Mouse (Mus musculus): ENCODE data around the gene Kncn. TPM values are rescaled to one million over a fixed set of nuclear protein-coding genes. Genes with fewer than 3 reads are reported as not detected.

The Kncn gene
- polyA plus RNA-seq, 1 experiment from 2014 or later: not detected

GRCm38 (mm10) chr4:115863880-115864279 is 20.3 kb upstream of the Kncn start:
- Histone ChIP-seq H3K4me3 (ENCODE audit: low read length) (no peak overlapping the region), H3K4me1 (ENCODE audit: control insufficient read depth, insufficient read depth, low read length) (no peaks in the 10 kb centered on the region), H3K9ac (ENCODE audit: low read depth, low read length) (no peak overlapping the region), H3K9me3 (ENCODE audit: control insufficient read depth, low read length) (no peaks in the 10 kb centered on the region), H3K27ac (ENCODE audit: low read depth, low read length) (no peak overlapping the region), H3K27me3 (ENCODE audit: control insufficient read depth, insufficient read depth, low read length) (no peaks in the 10 kb centered on the region), H3K36me3 (ENCODE audit: control insufficient read depth, insufficient read depth, low read length) (0 out of 2 replicates have a peak, but pooled peaks cover 7% of the 10 kb centered on the region), H3K4me2 (replicated peaks; ENCODE audit: low read depth, low read length) (no peak overlapping the region)
- 18% methylated on average over 10 of the region's 10 CpGs for WGBS
- ATAC-seq (ENCODE audit: low FRiP score, low TSS enrichment): peak; percentile 63; the same call in 1 of the 2 replicates

- H3K9ac ChIP-seq (ENCODE audit: low read depth, low read length): no peak overlapping the region
- ATAC-seq (ENCODE audit: low FRiP score, low TSS enrichment): no peak
- no peak overlapping the region for H3K4me2 ChIP-seq (replicated peaks; ENCODE audit: low read depth, low read length)
- peaks cover 7% of the 10 kb centered on the region for H3K36me3 ChIP-seq (ENCODE audit: control insufficient read depth, insufficient read depth, low read length)
- no peak overlapping the region for H3K4me3 ChIP-seq (ENCODE audit: low read length)
- H3K27ac ChIP-seq (ENCODE audit: low read depth, low read length): no peak overlapping the region
- H3K27me3 ChIP-seq (ENCODE audit: control insufficient read depth, insufficient read depth, low read length): no peaks in the 10 kb centered on the region
- H3K9me3 ChIP-seq (ENCODE audit: control insufficient read depth, low read length): no peaks in the 10 kb centered on the region
- WGBS: 23% methylated on average over 16 of the region's 16 CpGs
- no peaks in the 10 kb centered on the region; the same call in 1 of the 2 replicates for H3K4me1 ChIP-seq (ENCODE audit: control insufficient read depth, insufficient read depth, low read length)
These were observed 14.5 kb upstream of the Kncn start for GRCm38 (mm10) chr4:115869512-115870210.

- 76% methylated on average over 3 of the region's 3 CpGs for WGBS
- Histone ChIP-seq H3K27ac (ENCODE audit: low read depth, low read length) (no peak overlapping the region), H3K4me3 (ENCODE audit: low read length) (no peak overlapping the region), H3K27me3 (ENCODE audit: control insufficient read depth, insufficient read depth, low read length) (no peaks in the 10 kb centered on the region), H3K4me1 (ENCODE audit: control insufficient read depth, insufficient read depth, low read length) (peaks cover 6% of the 10 kb centered on the region), H3K4me2 (replicated peaks; ENCODE audit: low read depth, low read length) (no peak overlapping the region), H3K36me3 (ENCODE audit: control insufficient read depth, insufficient read depth, low read length) (peaks cover 7% of the 10 kb centered on the region), H3K9me3 (ENCODE audit: control insufficient read depth, low read length) (no peaks in the 10 kb centered on the region), H3K9ac (ENCODE audit: low read depth, low read length) (no peak overlapping the region)
- ATAC-seq (ENCODE audit: low FRiP score, low TSS enrichment): no peak
These were observed 11.0 kb upstream of the Kncn start for GRCm38 (mm10) chr4:115873231-115873630.

- Histone ChIP-seq H3K4me2 (replicated peaks; ENCODE audit: low read depth, low read length) (peak overlapping the region; percentile 6; the same call in 1 of the 2 replicates), H3K4me3 (ENCODE audit: low read length) (no peak overlapping the region), H3K9ac (ENCODE audit: low read depth, low read length) (no peak overlapping the region), H3K4me1 (ENCODE audit: control insufficient read depth, insufficient read depth, low read length) (peaks cover 9% of the 10 kb centered on the region), H3K27ac (ENCODE audit: low read depth, low read length) (no peak overlapping the region), H3K36me3 (ENCODE audit: control insufficient read depth, insufficient read depth, low read length) (peaks cover 6% of the 10 kb centered on the region; the same call in 1 of the 2 replicates), H3K9me3 (ENCODE audit: control insufficient read depth, low read length) (no peaks in the 10 kb centered on the region), H3K27me3 (ENCODE audit: control insufficient read depth, insufficient read depth, low read length) (no peaks in the 10 kb centered on the region)
- 4% methylated on average over 11 of the region's 11 CpGs for WGBS
- ATAC-seq (ENCODE audit: low FRiP score, low TSS enrichment): no peak
These were observed 6.0 kb upstream of the Kncn start for GRCm38 (mm10) chr4:115878216-115878678.

- Histone ChIP-seq H3K4me1 (ENCODE audit: control insufficient read depth, insufficient read depth, low read length) (peaks cover 9% of the 10 kb centered on the region), H3K27ac (ENCODE audit: low read depth, low read length) (no peak overlapping the region), H3K36me3 (ENCODE audit: control insufficient read depth, insufficient read depth, low read length) (no peaks in the 10 kb centered on the region; the same call in 1 of the 2 replicates), H3K4me2 (replicated peaks; ENCODE audit: low read depth, low read length) (no peak overlapping the region), H3K9me3 (ENCODE audit: control insufficient read depth, low read length) (no peaks in the 10 kb centered on the region), H3K27me3 (ENCODE audit: control insufficient read depth, insufficient read depth, low read length) (no peaks in the 10 kb centered on the region), H3K9ac (ENCODE audit: low read depth, low read length) (no peak overlapping the region), H3K4me3 (ENCODE audit: low read length) (no peak overlapping the region)
- no peak for ATAC-seq (ENCODE audit: low FRiP score, low TSS enrichment)
- 49% methylated on average over 9 of the region's 9 CpGs for WGBS
These were observed 5.4 kb upstream of the Kncn start for GRCm38 (mm10) chr4:115878828-115879227.

GRCm38 (mm10) chr4:115881183-115881582 is 3.0 kb upstream of the Kncn start:
- H3K9ac ChIP-seq (ENCODE audit: low read depth, low read length): no peak overlapping the region
- no peak for ATAC-seq (ENCODE audit: low FRiP score, low TSS enrichment)
- no peak overlapping the region for H3K4me2 ChIP-seq (replicated peaks; ENCODE audit: low read depth, low read length)
- no peaks in the 10 kb centered on the region for H3K9me3 ChIP-seq (ENCODE audit: control insufficient read depth, low read length)
- no peak overlapping the region for H3K4me3 ChIP-seq (ENCODE audit: low read length)
- H3K27me3 ChIP-seq (ENCODE audit: control insufficient read depth, insufficient read depth, low read length): no peaks in the 10 kb centered on the region
- peaks cover 9% of the 10 kb centered on the region for H3K4me1 ChIP-seq (ENCODE audit: control insufficient read depth, insufficient read depth, low read length)
- no peaks in the 10 kb centered on the region for H3K36me3 ChIP-seq (ENCODE audit: control insufficient read depth, insufficient read depth, low read length)
- H3K27ac ChIP-seq (ENCODE audit: low read depth, low read length): no peak overlapping the region
- 27% methylated on average over 1 of the region's 1 CpGs for WGBS

GRCm38 (mm10) chr4:115882195-115882594 is 2.0 kb upstream of the Kncn start:
- Histone ChIP-seq H3K9ac (ENCODE audit: low read depth, low read length) (no peak overlapping the region), H3K36me3 (ENCODE audit: control insufficient read depth, insufficient read depth, low read length) (no peaks in the 10 kb centered on the region), H3K4me2 (replicated peaks; ENCODE audit: low read depth, low read length) (no peak overlapping the region), H3K27ac (ENCODE audit: low read depth, low read length) (no peak overlapping the region), H3K4me1 (ENCODE audit: control insufficient read depth, insufficient read depth, low read length) (peaks cover 9% of the 10 kb centered on the region), H3K27me3 (ENCODE audit: control insufficient read depth, insufficient read depth, low read length) (no peaks in the 10 kb centered on the region), H3K4me3 (ENCODE audit: low read length) (no peak overlapping the region), H3K9me3 (ENCODE audit: control insufficient read depth, low read length) (no peaks in the 10 kb centered on the region)
- 57% methylated on average over 4 of the region's 4 CpGs for WGBS
- ATAC-seq (ENCODE audit: low FRiP score, low TSS enrichment): no peak

- Histone ChIP-seq H3K4me1 (ENCODE audit: control insufficient read depth, insufficient read depth, low read length) (peaks cover 8% of the 10 kb centered on the region; the same call in 1 of the 2 replicates), H3K27me3 (ENCODE audit: control insufficient read depth, insufficient read depth, low read length) (peaks cover 8% of the 10 kb centered on the region), H3K36me3 (ENCODE audit: control insufficient read depth, insufficient read depth, low read length) (no peaks in the 10 kb centered on the region), H3K27ac (ENCODE audit: low read depth, low read length) (no peak overlapping the region), H3K4me3 (ENCODE audit: low read length) (no peak overlapping the region), H3K4me2 (replicated peaks; ENCODE audit: low read depth, low read length) (no peak overlapping the region), H3K9ac (ENCODE audit: low read depth, low read length) (no peak overlapping the region), H3K9me3 (ENCODE audit: control insufficient read depth, low read length) (no peaks in the 10 kb centered on the region)
- no peak for ATAC-seq (ENCODE audit: low FRiP score, low TSS enrichment)
- WGBS: 73% methylated on average over 3 of the region's 3 CpGs
These were observed 1.6 kb downstream of the Kncn start for GRCm38 (mm10) chr4:115885846-115886245.

GRCm38 (mm10) chr4:115886875-115887274 is 2.7 kb downstream of the Kncn start:
- Histone ChIP-seq H3K4me2 (replicated peaks; ENCODE audit: low read depth, low read length) (no peak overlapping the region), H3K36me3 (ENCODE audit: control insufficient read depth, insufficient read depth, low read length) (no peaks in the 10 kb centered on the region), H3K9me3 (ENCODE audit: control insufficient read depth, low read length) (no peaks in the 10 kb centered on the region), H3K27ac (ENCODE audit: low read depth, low read length) (no peak overlapping the region), H3K4me1 (ENCODE audit: control insufficient read depth, insufficient read depth, low read length) (peaks cover 9% of the 10 kb centered on the region; the same call in 1 of the 2 replicates), H3K27me3 (ENCODE audit: control insufficient read depth, insufficient read depth, low read length) (peaks cover 15% of the 10 kb centered on the region), H3K4me3 (ENCODE audit: low read length) (no peak overlapping the region), H3K9ac (ENCODE audit: low read depth, low read length) (no peak overlapping the region)
- no peak for ATAC-seq (ENCODE audit: low FRiP score, low TSS enrichment)
- 25% methylated on average over 1 of the region's 1 CpGs for WGBS

Data from kidney, embryonic 14.5 days (tissue).